Mouse (Mus musculus) liver, embryonic 15.5 days (tissue): ENCODE data around the gene Folr1. TPM values are rescaled to one million over a fixed set of nuclear protein-coding genes. Genes with fewer than 3 reads are reported as not detected.

Source experiments
- ATAC-seq: fragments of 200-750 bp; cut with Nextera tagmentation; 2 replicates; pipeline ENCODE4 v1.8.0; 2017; ENCODE audit warnings: moderate number of reproducible peaks, mild to moderate bottlenecking, moderate library complexity; ENCODE audit not compliant: insufficient read depth
- H3K27ac ChIP-seq: fragments of 300-500 bp; sonication (generic); replicated peaks from 2 replicates; pipeline ENCODE4 v1.5.1; 2015; ENCODE audit warnings: mild to moderate bottlenecking, inconsistent platforms
- H3K27me3 ChIP-seq: fragments of 300-500 bp; sonication (generic); 2 replicates; pipeline ENCODE4 v1.6.1; 2015; ENCODE audit warnings: mild to moderate bottlenecking, inconsistent platforms
- H3K36me3 ChIP-seq: fragments of 300-500 bp; sonication (generic); replicated peaks from 2 replicates; pipeline ENCODE4 v1.6.1; 2015; ENCODE audit warnings: moderate library complexity, mild to moderate bottlenecking, inconsistent platforms
- H3K4me1 ChIP-seq: fragments of 300-500 bp; sonication (generic); replicated peaks from 2 replicates; pipeline ENCODE4 v1.6.1; 2015; ENCODE audit warnings: inconsistent platforms
- H3K4me2 ChIP-seq: fragments of 300-500 bp; sonication (generic); 2 replicates; pipeline ENCODE4 v1.6.1; 2015; ENCODE audit warnings: moderate library complexity, mild to moderate bottlenecking, inconsistent platforms
- H3K4me3 ChIP-seq: fragments of 300-500 bp; sonication (generic); replicated peaks from 2 replicates; pipeline ENCODE4 v1.5.1; 2015; ENCODE audit warnings: mild to moderate bottlenecking, inconsistent platforms
- H3K9ac ChIP-seq: fragments of 300-500 bp; sonication (generic); 2 replicates; pipeline ENCODE4 v1.6.1; 2015; ENCODE audit warnings: moderate library complexity, mild to moderate bottlenecking, inconsistent platforms
- H3K9me3 ChIP-seq: fragments of 300-500 bp; sonication (generic); replicated peaks from 2 replicates; pipeline ENCODE4 v1.6.1; 2016; ENCODE audit warnings: inconsistent platforms
- WGBS: fragments of 180-500 bp; shearing (Covaris S2); methylation state at CpG from one replicate; pipeline ENCODE4 v1.1.7; 2015; ENCODE audit warnings: mixed read lengths; ENCODE audit not compliant: insufficient replicate concordance; 5-methylcytosine and 5-hydroxymethylcytosine counted together
- polyA plus RNA-seq: library from polyadenylated mRNA; unstranded; fragments of >200 nt; fragmentation: Nextera tagmentation; extraction: Ambion mirVana; gene quantifications from 2 replicates; pipeline ENCODE4 v1.2.1, GENCODE M21; 2015

The Folr1 gene
- polyA plus RNA-seq, 1 experiment from 2014 or later, result 0.24 TPM

DNA sequence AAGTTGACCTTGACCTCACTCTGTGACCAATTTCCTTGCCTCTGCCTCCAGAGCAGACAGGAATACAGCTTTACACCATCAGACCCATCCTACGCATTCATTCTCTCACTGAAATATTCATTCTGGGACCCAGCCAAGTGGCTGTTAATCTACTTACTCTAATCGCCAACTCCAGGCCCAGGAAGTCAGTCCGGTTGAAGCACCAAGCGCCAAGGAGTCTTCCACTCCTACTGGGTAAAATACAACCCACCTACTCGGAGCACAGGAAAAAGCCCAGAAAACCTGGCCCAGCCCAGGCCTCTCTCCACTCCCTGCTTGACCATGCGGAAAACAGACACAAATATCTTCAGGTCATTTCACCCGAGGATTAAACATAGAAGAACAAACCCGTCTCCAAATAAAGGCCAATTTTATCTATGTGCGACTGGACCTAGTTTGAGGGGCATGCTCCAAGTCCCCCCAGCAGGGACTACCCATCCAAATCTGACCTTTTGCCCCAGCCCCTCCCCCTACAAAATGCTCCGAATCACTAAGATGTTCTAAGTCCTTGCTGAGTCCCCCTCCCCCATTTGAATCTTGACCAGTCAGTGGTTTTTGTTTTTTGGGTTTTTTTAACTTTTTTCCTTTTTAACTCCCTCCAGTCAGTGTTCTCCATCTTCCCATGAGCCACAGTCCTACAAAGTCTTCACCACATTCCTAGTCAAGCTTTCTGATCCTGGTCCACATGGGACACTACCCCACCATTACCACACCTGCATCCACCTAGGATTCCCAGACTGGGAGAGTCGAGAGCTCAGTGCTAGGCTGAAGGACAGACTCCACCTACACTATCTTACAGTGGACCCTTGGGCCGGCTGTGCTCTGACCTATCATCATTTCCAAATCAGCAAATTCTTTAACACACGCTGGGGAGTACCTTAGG lies 2.1 kb downstream of the Folr1 start:
- Histone ChIP-seq H3K4me3 (no peak overlapping the region), H3K27ac (no peak overlapping the region), H3K4me2 (no peak overlapping the region), H3K36me3 (no peaks in the 10 kb centered on the region), H3K9ac (no peak overlapping the region), H3K9me3 (no peaks in the 10 kb centered on the region), H3K4me1 (peaks cover 6% of the 10 kb centered on the region), H3K27me3 (no peaks in the 10 kb centered on the region)
- 63% methylated on average over 13 of the region's 13 CpGs for WGBS
- no peak for ATAC-seq

- Histone ChIP-seq H3K9ac (no peak overlapping the region), H3K4me3 (no peak overlapping the region), H3K27me3 (no peaks in the 10 kb centered on the region), H3K9me3 (no peaks in the 10 kb centered on the region), H3K36me3 (no peaks in the 10 kb centered on the region), H3K4me2 (no peak overlapping the region), H3K4me1 (peaks cover 6% of the 10 kb centered on the region), H3K27ac (no peak overlapping the region)
- ATAC-seq, result no peak
- 86% methylated on average over 4 of the region's 4 CpGs for WGBS
These were observed 3.1 kb downstream of the Folr1 start for GRCm38 (mm10) chr7:101867482-101867881.

DNA sequence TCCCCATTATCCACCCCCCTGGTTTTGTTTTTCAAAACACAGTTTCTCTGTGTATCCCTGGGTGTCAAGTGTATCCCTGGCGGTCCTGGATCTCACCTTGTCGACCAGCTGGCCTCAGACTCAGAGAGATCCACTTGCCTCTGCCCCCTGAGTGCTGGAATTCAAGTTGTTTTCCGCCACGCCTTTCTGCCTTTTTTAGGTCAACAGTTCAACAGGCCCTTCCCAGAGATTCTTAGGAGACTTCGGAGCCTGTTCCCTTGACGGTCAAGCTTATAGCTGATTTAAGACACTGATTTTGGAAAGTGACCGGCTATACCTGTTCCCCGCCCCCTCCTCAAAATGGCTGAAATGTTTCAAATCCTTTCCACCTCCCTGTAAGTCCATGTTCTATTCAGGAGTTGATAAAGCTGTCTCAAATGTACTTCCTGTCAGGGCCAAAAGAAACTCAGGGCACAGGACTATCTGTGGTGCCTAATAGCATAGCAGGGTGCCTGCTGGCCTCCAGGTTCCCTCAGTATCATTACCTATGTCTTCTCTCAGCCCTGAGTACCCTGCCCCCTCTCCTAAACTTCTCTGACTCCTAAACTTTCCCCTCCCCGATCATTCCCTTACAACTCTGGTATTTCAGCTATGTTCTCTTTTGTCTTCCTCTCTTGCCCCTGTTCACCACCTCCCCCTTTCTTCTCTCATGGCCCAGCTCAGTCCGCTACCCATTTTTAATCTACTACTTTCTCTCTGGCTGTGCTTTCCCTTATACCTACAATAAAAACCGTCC lies 3.9 kb downstream of the Folr1 start:
- no peak overlapping the region for H3K4me3 ChIP-seq
- no peak for ATAC-seq
- H3K27me3 ChIP-seq, result no peaks in the 10 kb centered on the region
- no peaks in the 10 kb centered on the region for H3K9me3 ChIP-seq
- WGBS, result 63% methylated on average over 11 of the region's 11 CpGs
- H3K27ac ChIP-seq, result no peak overlapping the region
- H3K36me3 ChIP-seq, result no peaks in the 10 kb centered on the region
- H3K4me1 ChIP-seq, result peaks cover 6% of the 10 kb centered on the region
- no peak overlapping the region for H3K4me2 ChIP-seq
- no peak overlapping the region for H3K9ac ChIP-seq

DNA sequence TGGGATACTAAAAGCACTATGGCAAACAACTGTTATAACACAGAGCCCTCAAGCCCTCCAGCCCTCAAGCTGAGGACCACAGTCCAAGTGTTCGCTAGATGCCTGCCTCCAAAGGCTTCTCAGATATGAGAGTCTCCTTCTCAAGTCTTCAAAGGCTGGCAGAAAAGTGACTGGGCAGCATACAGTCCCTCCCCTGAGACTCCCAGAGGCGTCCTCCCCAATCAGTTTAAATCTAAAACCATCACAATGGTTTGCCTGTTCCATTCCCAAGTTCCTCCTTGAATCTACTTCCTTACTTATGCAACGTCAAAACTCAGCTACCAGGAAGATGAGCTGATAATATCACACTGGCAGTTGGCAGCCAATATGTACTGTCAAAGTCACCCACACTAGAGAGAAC lies 7.2 kb downstream of the Folr1 start, which contains the start of gene Anapc15:
Gene Anapc15, plus strand, starts transcription at position 301 of the 400 bp plus-strand sequence.
- H3K36me3 ChIP-seq, result no peaks in the 10 kb centered on the region
- no peak for ATAC-seq
- H3K4me3 ChIP-seq, result no peak within 1 kb of the TSS
- 29% methylated on average over 3 of the region's 3 CpGs for WGBS
- H3K4me2 ChIP-seq, result no peak within 1 kb of the TSS
- H3K9ac ChIP-seq, result no peak within 1 kb of the TSS
- no peaks in the 10 kb centered on the region for H3K4me1 ChIP-seq
- H3K27ac ChIP-seq, result no peak within 1 kb of the TSS
- no peaks in the 10 kb centered on the region for H3K9me3 ChIP-seq
- no peaks in the 10 kb centered on the region for H3K27me3 ChIP-seq

DNA sequence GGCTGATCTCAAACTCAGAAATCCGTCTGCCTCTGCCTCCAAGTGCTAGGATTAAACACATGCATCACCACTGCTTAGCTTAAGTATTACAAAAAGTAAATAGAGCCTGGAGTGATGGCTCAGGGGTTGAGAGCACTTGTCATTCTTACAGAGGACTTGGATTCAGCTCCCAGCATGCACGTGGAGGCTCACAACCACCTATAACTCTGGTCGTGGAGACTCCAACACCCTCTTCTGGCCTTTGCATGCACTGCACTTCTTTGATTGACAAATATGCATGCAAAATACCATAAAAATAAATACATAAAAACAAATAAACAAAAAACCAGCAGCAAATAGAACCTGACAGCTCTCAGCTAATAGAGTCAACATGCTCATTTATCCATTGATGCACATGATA lies 8.3 kb downstream of the Folr1 start:
- Histone ChIP-seq H3K9ac (no peak overlapping the region), H3K27ac (no peak overlapping the region), H3K36me3 (no peaks in the 10 kb centered on the region), H3K9me3 (no peaks in the 10 kb centered on the region), H3K4me1 (no peaks in the 10 kb centered on the region), H3K27me3 (no peaks in the 10 kb centered on the region), H3K4me2 (no peak overlapping the region), H3K4me3 (no peak overlapping the region)
- ATAC-seq, result no peak
- WGBS, result 52% methylated on average over 3 of the region's 3 CpGs

DNA sequence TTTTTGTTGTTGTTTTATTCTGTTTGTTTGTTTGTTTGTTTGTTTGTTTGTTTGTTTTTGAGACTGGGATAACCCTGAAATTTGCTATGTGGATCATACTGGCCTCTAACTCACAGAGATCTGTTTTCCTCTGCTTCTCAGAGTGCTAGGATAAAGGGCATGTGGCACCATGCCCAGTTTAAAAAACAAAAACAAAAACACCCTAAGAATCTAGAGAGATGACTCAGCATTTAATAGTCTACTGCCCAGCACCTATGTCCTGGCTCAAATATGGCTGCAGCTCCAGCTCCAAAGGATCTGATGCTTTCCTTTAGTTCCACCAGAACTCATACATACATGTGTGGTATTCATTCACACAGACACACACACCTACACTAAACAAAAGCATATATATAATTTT lies 9.6 kb downstream of the Folr1 start:
- H3K9ac ChIP-seq, result no peak overlapping the region
- H3K4me2 ChIP-seq, result no peak overlapping the region
- H3K9me3 ChIP-seq, result no peaks in the 10 kb centered on the region
- H3K4me1 ChIP-seq, result no peaks in the 10 kb centered on the region
- H3K36me3 ChIP-seq, result no peaks in the 10 kb centered on the region
- H3K27ac ChIP-seq, result no peak overlapping the region
- no peaks in the 10 kb centered on the region for H3K27me3 ChIP-seq
- no peak overlapping the region for H3K4me3 ChIP-seq
- no peak for ATAC-seq

- Histone ChIP-seq H3K27me3 (no peaks in the 10 kb centered on the region), H3K9ac (no peak overlapping the region), H3K36me3 (no peaks in the 10 kb centered on the region), H3K9me3 (no peaks in the 10 kb centered on the region), H3K4me3 (no peak overlapping the region), H3K4me2 (no peak overlapping the region), H3K4me1 (no peaks in the 10 kb centered on the region), H3K27ac (no peak overlapping the region)
- WGBS, result 50% methylated on average over 9 of the region's 9 CpGs
- ATAC-seq, result no peak
These were observed 12.2 kb downstream of the Folr1 start for GRCm38 (mm10) chr7:101858362-101858761.

DNA sequence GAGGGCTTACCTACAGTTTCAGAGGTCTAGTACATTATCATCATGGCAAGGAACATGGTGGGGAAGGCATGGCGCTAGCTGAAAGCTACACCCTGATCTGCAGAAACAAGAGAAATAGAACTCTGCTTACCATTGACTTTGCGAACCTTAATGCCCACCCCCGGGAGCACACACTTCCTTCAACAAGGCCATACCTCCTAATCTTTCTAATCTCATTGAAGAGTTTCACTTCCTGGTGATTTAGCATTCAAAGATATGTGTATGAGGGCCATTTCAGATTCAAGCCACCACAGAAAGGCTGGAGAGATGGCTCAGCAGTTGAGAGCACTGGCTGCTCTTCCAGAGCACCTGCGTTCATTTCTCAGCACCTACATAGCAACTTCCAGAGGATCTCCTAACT lies 13.5 kb downstream of the Folr1 start, which contains the start of gene Folr2:
Gene Folr2, minus strand, starts transcription at position 101 of the 400 bp plus-strand sequence.
- H3K9me3 ChIP-seq, result no peaks in the 10 kb centered on the region
- H3K4me3 ChIP-seq, result no peak within 1 kb of the TSS
- 62% methylated on average over 4 of the region's 4 CpGs for WGBS
- ATAC-seq, result no peak
- no peaks in the 10 kb centered on the region for H3K4me1 ChIP-seq
- H3K27ac ChIP-seq, result no peak within 1 kb of the TSS
- H3K36me3 ChIP-seq, result no peaks in the 10 kb centered on the region
- no peak within 1 kb of the TSS for H3K9ac ChIP-seq
- H3K4me2 ChIP-seq, result no peak within 1 kb of the TSS
- H3K27me3 ChIP-seq, result no peaks in the 10 kb centered on the region

DNA sequence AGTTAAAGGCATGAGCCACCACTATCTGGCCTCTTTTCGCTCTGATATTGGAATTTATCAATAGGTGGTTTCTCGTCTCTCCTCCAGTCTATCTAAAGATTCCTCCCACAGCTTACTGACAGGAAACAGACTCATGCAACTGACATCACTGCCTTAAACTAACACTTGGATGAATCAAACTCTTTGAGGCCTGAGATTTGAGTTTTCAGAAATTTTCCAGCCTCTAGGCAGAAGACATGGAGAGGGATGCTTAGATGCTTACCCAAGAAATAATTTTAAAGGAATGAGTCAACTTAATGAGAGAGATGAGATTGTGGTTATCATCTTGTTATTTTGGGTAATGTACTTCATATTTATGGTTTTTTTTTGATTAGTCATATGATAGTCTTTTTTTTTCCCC lies 16.8 kb downstream of the Folr1 start:
- H3K9ac ChIP-seq, result no peak overlapping the region
- H3K27me3 ChIP-seq, result no peaks in the 10 kb centered on the region
- no peak overlapping the region for H3K27ac ChIP-seq
- no peak overlapping the region for H3K4me2 ChIP-seq
- H3K36me3 ChIP-seq, result no peaks in the 10 kb centered on the region
- ATAC-seq, result no peak
- 39% methylated on average over 2 of the region's 2 CpGs for WGBS
- no peaks in the 10 kb centered on the region for H3K4me1 ChIP-seq
- no peaks in the 10 kb centered on the region for H3K9me3 ChIP-seq
- no peak overlapping the region for H3K4me3 ChIP-seq

DNA sequence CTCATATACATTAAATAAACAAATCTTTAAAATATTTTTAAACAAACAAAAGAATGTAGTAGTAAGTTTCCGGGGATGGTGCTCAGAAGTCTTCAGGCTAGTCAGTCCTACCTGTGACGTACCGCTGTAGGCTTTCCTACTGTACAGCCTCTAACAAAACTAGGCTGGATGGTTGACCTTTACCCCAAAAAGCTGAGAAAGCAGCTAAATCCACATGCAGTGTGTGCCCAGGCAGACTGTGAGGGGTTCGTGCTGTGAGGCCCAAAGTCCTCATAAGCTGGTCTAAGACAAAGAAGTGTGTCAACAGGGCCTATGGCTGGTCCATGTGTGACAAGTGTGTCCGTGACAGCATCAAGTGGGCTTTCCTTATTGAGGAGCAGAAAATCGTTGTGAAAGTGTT lies 17.7 kb downstream of the Folr1 start:
- Histone ChIP-seq H3K4me3 (no peak overlapping the region), H3K36me3 (no peaks in the 10 kb centered on the region), H3K4me1 (no peaks in the 10 kb centered on the region), H3K9me3 (no peaks in the 10 kb centered on the region), H3K27ac (no peak overlapping the region), H3K9ac (no peak overlapping the region), H3K4me2 (no peak overlapping the region), H3K27me3 (no peaks in the 10 kb centered on the region)
- 65% methylated on average over 6 of the region's 6 CpGs for WGBS
- ATAC-seq, result no peak

DNA sequence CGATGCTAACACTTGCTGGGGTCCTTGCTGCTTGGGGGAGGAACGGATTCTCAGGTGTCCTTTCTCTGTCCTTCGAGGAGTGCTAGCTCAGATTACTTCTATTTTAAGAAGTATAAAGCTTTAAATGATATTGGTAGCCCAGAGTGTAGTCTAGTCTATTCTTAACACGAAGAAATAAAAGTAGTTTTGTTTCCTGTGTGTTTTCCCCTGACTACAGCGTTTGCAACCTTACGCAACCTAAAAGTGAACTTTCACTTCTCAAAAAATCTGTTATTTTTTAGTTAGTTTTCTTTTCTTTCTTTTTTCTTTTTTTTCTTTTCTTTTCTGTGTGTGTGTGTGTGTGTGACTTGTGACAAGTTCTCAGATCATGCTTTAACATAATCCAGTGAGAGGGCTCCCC lies 18.9 kb downstream of the Folr1 start:
- Histone ChIP-seq H3K27ac (no peak overlapping the region), H3K4me2 (no peak overlapping the region), H3K4me1 (no peaks in the 10 kb centered on the region), H3K9ac (no peak overlapping the region), H3K4me3 (no peak overlapping the region), H3K27me3 (no peaks in the 10 kb centered on the region), H3K36me3 (no peaks in the 10 kb centered on the region), H3K9me3 (no peaks in the 10 kb centered on the region)
- no peak for ATAC-seq
- WGBS, result 53% methylated on average over 6 of the region's 6 CpGs
